Mouse (Mus musculus) left cerebral cortex, adult 8-10 months (tissue): Measurements from ENCODE around the gene Trio. TPM values are rescaled to one million over a fixed set of nuclear protein-coding genes. Genes with fewer than 3 reads are reported as not detected.

Experiments used
- DNase-seq, 2 experiments: peaks; one replicate each; pipeline ENCODE4 v3.0.0; 2022; ENCODE audit warnings: low spot score in 2 of 2
- total RNA-seq, 4 experiments: library from RNA; stranded (reverse); gene quantifications; 2 replicates each; pipeline ENCODE4 v1.2.4; 2022

Gene Trio
- total RNA-seq, 4 experiments from 2014 or later = 199 to 218 (median 207) TPM

DNA sequence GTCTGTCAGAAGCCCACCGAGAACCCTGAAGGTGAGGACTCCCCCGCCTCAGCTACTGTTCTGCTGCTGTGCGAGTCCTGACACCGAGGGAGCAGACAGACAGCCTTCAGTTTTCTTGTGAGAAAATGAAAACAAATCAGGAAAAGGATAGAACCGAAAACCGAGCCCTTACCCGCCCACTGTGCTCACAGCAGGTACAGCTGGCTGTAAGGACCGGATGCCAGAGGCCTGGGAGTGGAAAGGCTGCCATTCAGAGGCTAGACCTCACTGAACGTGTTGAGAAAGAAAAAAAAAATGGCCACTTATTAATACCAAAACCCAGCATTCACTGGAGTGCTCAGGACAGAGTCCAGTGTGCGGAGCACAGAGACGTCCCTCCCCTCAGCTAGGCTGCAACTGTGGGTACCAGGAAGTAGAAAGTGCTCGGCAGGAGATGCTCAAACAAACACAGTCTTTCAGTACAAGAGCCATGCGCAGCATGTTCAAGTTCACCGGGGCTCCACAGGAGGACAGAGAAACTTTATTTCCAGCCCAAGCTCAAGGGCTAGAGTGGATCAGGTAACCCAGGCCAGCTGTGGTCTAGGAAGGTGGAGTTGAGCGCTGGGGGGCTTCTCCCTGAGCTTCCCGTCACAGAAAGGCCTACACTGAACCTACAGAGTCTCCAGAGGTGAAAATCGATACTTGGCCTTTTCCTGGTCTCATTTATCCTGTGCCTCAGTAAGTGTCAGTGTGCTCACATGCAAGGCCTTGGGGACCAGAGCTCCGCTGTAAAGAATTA lies 221.9 kb downstream of the Trio start:
- no peak for DNase-seq

DNA sequence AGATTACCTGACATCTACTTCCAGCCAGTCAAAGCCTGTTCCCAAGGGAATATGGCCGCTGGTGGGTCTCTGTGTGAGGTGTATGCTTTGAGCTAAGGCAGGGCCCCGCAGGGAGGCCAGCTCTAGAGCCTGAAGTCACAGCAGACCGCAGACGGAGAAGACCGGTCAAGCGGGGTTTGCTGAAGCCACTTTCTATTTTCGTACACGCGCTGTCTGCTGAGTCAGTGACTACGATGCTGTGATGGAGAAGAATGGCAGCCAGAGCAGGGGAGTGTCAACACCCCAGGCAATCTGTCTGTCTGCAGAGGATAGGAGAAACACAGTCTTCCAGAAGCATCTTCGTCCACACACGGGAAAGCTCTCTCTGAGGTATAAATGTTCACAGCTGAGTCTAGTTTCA lies 223.4 kb downstream of the Trio start:
- DNase-seq = no peak

DNA sequence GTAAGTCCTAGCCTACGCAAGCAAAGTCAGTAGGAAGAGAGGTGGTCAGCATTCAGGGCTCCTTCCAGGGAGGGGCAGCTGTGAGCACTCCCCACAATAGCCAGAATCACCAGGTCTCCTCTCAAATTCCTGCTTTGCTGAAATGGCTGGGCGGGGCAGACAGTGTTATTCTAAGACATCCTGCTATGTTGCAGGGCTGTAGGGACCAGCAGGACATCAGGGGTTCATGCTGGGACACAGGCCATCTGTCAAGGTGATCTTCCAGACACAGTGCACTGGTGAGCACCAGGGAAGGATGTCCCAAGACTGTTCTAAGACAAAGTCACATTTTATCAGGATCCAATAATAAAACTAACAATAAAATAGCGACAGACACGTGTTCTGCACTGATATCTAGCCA lies 224.5 kb downstream of the Trio start:
- no peak for DNase-seq

DNA sequence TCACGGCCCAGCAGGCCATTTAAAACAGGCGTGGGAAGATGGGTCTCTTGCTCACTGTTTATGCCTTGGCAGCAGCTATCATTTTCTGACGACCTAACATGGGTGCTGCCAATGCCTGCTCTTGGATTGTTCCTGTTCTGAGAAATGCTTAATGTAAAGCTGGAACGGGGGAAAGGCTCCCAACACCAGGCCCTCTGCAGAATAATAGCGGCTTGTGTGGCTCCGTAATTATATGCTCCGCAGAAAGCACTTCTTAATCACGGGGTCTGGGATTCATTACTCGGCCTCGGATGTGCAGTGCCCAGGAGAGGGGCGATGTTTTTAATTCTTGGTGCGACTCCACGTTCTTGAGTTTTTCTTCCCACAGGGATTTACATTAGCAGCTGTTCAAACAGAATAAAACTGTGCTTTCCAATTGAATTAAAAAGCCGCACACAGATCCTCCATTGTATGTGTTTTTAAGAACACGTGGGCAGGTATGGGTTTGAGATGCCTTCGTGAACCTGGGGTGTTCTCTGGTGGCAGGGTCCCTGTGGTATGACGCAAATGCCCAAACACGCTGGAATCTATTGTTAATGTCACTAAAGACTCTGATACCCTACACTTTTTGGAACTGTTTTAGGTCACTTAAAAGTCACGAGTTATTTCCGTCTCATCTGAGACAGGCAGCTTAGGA lies 228.0 kb downstream of the Trio start:
- DNase-seq = no peak

DNA sequence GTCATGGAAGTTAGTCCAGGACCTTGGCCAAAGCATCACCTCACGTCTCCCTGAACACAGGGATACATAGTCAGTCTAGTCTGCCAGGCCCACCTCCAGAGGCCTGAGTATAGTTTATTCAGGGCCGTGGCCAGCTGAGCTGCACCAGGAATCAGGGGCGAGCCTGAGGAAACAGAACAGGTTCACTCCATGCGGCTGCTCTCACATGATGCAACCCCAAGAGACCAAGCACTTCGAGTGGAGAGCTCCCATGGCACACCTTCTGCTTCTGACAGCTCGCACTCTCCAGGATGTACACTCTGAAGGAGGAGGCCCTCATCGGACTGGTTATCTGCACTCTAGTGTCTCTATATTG lies 228.8 kb downstream of the Trio start:
- no peak for DNase-seq

DNA sequence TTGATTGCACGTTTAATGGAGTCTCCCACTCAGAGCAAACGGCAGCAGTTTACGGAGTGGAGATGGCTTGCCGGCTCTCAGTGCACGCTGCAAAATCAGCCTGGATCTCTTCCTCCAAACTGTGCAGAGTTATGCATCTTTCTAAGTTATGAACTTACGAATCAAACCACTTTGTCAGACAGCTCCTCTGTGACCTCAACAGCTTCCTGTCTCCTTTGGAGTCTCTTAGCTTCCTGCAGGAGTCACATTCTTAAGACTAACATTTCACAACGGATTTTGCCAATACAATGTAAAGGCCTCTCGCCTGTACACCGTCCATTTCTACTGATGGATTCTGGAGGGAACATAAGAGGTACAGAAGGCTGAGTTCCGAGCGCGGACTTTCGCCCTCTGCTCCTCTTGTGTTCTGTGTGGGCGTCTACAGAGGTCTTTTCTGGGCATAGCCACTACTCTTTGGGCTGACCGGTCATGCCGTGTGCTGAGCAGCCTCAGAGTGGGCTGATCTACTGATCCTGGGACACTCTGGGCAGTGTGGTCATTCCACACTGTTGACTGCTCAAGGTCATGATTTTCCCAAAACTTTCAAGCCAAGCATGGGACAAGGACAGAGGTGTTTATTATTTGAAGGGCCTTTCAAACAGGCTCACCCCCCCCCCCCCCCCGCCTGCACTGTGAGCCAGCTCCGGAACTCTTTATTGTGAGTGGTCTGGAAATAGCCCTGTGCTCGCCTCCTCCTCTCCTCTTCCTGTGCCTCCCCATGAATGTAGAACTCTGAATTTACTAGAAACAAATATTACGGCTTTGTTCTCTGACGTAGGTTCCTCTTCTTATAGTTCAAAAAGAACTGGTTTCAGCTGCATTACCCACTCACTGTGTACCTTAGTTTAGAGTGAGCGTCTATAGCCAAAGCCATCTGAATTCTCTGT lies 229.4 kb downstream of the Trio start:
- DNase-seq = no peak

DNA sequence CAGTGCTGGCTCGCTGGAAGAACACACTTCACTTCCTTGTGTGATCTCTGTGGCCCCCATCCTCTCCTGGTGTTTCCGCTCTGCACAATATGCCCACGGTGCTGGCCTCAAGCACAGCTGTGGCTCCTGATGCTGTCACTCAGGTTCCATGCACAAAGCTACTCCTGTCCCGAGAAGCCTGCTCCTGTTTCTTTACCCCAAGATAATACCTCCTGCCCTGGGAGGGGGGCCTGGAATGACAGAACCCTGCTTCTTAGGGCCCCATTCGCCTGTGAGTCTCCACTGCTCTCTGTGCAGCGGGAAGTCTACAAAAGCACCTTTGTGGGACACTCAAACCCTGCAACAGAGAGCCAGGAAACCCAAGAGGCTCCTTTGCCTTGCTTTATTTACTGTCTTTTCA lies 232.4 kb downstream of the Trio start:
- DNase-seq = no peak

DNA sequence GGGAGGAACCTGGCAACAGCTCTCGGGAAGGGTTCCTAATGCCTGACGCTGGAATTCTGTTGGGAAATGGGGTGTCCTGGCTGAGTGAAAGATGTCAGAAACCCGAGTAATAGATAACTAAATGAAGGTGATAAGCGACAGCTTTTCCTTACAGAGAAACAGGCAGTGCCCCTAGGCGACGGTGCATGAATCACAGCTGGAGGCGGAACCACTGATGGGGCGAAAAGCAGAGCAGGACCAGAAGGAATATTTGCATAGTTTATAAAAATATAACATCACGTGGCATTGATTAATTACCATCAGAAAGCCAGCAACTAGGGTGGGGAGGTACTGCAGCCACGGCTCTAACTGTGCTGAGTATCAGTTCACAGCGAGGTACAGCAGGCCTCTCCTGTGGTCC lies 233.2 kb downstream of the Trio start:
- DNase-seq = no peak

DNA sequence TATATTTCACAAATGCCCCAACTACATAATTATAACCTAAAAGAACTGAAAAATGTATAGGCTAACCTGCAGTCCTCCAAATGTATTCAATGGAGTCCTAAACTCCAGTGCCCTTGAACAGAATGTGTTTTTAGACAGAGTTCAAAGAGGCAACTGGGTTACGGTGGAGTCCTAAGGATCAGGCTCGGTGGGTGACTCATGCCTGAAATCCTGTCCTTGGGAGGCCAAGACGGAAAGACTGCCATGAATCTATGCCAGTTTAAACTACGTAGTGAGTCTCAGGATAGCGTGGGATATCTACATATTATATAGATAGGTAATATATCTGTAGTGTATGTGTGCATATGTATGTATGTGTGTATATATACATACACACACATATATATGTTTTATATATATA lies 234.5 kb downstream of the Trio start:
- no peak for DNase-seq

DNA sequence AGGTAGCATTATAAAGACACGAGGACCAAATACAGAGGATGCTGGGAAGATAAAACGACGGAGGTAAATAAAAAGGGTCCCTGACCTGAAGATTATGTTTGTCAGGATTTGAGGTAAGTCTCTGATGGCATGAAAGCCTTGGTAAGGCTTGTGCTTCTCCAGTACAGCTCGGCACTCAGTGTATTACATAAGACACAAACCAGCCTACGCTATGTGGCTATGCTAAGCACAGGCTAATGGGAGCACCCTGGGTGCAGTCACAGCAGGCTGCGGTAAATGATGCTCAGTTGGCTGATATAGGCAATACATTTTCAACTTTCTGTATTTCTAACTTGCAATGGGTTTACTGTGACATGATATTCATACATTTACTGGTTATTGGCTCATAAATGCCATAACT lies 234.9 kb downstream of the Trio start:
- DNase-seq = no peak

DNA sequence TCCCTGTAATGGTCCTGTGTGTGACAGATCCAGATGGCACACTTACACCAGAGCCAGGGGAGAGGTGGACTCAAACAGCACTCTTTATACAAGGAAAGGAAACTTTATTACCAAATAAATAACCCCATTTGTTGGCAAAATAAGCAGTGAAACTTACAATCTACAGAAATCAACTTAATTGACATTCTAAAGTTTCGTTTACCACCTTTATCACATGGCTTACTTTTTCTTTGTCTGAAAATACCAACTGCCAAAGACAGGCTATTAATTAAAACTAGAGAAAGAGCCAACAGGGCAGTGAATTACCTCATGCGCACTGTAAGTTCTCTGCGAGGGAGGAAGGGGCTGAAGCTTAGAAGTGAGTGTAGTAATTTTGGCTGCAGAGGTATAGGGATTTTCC lies 236.3 kb downstream of the Trio start:
- DNase-seq = no peak

DNA sequence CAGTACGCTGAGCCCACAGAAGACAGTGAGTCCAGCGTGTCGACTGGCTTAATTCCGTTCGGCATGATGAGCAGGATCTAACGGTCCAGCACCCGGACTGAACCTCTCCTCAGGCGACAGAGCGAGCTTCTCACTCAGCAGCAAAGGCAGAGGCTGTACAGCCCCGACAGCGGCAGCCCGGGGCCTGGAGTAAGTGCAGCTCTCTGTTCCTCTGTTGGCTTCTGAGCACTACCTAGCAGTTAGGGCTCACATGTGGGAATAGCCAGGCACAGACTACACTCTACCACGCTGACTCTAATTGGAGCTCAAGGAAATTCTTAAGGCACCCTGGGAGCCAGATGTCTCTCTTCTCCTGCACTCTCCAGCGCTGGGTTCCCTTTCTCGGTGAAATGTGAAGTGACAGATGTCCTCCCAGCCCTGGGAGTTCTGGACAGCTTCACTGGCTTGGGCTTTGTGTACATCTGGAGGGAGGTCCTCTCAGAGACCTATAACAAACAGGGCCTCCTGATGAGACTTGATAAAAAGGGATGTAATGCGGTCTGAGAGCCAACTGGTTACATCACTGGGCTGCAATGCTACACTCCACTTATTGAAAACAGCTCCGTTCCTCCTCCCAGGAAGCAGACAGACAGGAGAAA lies 237.4 kb downstream of the Trio start:
- no peak for DNase-seq

DNA sequence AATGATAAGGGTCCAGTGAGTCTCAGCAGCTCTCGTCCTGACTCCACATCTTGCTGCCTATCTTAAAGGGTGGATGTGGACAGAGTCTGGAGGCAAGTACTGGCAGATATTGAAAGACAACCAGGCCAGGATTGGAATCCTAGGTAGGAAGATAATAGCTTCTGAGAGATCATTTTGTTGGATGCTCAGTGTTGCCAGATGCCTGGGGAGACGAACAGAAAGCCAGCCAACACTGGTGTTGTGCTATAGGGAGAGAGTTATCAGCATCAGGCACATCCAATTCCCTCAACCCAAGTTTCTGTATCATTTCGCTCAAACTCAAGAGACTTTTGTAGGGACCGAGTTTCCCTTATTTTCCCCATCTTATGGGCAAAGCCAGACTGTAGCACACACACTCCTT lies 238.5 kb downstream of the Trio start:
- DNase-seq = no peak

DNA sequence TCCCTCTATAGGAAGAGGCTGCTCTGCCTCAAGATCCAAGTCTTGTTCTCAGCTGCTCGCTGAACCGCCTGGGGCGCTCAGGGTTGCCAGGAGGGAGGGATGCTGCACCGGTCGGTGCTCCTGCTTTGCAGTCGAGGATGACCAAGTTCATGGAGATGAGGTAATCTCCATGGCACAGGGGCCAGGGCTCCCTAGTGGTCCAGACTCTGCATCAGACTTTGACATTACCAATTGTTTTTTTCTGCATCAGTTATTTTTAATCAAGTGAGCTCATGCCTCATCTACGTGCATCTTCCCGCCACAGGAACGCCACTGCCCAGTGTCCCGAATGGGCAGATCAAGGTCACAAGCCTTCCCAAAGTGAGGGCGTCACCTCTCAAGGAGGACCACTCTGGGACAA lies 239.2 kb downstream of the Trio start:
- no peak for DNase-seq

DNA sequence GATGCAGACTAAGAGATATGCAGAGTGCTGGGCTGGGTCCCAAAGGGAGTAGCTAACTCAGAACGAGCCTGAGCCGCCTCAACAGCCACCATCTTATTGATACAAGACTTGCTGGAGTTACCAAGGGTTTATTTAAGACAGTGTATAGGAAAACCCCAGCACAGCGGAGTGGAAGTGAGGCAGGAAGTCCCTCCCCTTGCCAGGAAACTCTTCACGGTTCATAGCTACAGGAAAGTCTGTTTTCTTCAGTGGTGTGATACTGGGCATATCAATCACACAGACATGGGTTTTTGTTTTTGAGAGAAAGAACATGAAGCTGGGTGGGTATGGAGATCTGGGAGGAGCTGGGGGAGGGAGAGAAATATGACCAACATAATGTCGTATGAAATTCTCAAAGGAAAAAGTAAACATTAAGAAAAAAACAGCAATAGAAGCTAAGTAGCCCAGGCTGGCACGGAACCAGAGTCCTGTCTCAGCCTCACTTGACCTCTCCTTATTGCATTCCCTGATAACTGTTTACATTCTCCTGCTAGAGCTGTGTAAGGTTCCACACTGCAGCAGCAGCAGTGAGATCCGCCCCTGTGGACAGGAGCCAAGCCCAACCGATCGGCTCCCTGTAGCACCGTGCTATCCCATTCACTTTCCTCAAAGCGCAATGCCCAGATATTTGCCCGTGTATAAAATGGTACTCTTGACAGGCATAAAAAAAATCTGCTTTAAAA lies 240.2 kb downstream of the Trio start:
- no peak for DNase-seq

DNA sequence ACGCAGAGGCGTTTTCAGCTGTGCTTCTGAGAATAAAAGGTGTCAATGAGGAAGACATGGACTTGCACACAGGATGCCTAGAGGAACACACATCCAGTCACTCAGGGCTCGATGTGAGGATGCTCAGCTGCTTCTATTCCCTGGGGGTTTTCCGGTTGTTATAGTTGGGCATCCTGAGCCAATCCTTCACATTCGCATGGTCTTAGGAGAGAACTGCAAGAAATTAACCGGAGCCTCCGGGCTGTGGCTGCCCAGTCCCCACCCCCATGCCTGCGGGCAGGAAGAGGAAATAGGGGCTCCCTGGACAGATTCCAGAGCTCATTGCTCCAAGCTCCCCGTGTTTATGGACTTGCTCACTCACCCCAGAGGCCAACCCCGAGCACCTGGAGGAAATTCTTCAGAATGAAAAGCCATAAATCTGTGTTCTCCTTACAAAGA lies 241.5 kb downstream of the Trio start:
- no peak for DNase-seq

DNA sequence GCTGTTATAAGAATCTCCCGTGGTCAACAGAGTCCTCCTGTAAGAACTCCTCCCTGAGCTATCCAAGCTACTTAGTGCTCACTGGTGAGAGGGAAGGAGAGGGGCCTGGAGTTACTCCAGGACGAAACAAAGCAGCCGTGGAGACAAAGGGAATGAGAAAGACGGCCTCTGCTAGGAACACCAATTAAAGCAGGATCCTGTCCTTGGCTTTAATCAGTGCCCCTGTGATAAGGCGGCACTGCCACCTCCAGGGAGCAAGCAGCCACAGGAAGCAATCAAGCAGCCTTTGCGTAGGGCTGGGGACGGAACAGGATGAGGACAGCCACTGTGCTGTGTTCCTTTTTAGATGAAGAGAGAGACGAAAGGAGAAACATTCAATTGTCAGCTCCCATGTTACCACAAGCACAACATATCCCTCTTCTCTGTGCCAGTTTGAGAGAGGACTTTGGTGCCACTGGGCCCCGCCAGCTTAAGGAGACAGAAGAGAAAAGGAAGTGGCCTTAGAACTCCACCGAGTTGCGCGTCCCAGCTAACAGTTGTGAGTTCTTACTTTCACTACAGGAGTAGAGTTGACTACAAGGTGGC lies 242.0 kb downstream of the Trio start:
- no peak for DNase-seq

DNA sequence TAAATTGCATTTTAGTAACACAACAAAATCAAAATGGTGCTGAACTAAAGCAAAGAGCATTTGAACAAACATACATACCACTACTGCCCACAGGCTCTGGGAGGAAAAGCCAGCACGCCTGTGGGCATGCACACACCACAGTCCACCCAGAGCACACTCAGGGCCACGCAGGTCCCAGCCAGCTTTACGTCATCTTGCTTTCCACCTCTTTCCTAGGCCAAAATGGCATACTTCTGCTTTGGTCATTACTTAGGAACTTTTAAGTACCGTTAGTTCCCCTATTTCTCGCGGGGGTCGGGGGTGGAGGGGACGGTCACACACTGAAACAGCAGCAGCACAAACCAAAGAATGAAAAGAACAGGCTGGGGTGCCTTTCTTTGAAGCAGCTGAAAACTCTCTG lies 242.6 kb downstream of the Trio start:
- no peak for DNase-seq

DNA sequence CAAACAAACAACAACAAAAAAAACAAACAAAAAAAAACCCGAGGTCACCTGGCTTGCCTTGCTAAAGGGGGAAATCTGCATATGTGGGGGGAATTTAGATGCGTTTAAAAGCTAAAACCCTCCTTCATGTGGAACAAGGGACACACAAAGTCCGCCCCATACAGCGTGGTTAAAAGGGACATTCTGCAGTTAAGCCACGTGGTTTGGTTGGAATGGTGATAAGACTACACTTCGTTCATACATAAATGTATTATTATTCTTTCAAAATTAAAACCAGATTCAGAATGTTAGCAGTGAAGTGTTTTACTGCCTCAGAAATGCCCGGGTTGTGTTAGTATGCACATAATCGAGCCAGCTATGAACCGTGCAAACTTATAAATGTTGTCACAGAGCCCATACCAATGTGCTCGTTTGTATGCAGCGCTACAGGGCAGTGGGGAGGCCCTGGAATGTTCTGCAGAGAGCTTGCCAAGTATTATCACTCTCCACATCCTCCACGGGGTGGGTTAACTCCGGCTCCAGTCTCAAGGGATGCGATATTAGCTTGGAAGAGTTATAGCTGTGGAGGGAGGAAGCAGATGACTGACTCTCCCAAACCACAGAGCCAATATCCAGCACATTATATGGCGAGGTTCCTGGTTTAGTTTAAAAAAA lies 243.1 kb downstream of the Trio start:
- DNase-seq = no peak

DNA sequence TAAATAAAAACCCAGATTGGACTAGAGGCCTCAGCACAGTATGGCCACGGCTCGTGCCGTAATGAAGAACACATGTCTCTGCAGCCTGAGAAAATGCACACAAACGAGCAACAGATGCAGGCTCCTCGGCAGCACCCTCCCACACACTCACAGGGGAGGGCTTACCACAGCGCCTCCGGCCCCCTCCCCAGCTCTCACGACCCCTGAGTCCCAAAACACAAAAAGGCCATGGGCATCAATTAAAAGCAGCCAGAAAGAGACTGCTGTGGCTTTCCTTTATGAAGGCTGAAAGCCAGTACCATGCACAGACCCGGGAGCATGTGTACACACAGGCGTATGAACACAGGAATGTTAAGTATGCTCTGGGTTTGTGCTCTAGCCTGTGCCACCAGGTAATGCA lies 245.8 kb downstream of the Trio start:
- DNase-seq = no peak
